Mouse (Mus musculus) cortical plate, adult 2 months (tissue): ENCODE data around the gene Ankfy1.

Experiments
- CTCF ChIP-seq: fragments of 200-500 bp; IDR thresholded peaks from 2 replicates; pipeline ENCODE4 v1.5.1; 2011; ENCODE audit warnings: mild to moderate bottlenecking, control low read depth, low read length; ENCODE audit not compliant: insufficient read depth; ENCODE audit errors: extremely low read depth
- POLR2A ChIP-seq: fragments of 200-500 bp; IDR thresholded peaks from 2 replicates; pipeline ENCODE4 v1.6.1; 2011; ENCODE audit warnings: mild to moderate bottlenecking, low read length, control low read depth; ENCODE audit not compliant: insufficient read depth; ENCODE audit errors: extremely low read depth

GRCm38 (mm10) chr11:72688242-72688641 lies 1.6 kb upstream of the Ankfy1 start:
- TF ChIP-seq CTCF (no peak), POLR2A (no peak)
